Comparison of ENCODE assay signal across 25 mouse cellular contexts in genomic region chr4:16420824-16421223, GRCm38 (mm10).
"Had no signal": no experiment of that assay in that cellular context is flagged by ENCODE, and none has a peak within 500 bp of the region (broad histone marks: within the 10 kb centered on the region; RNA-seq: fewer than 3 reads in every experiment).

No protein-coding gene starts in this region.

- H3K27me3 ChIP-seq: heart, embryonic 12.5 days; hindbrain, embryonic 13.5 days; hindbrain, embryonic 15.5 days; kidney, embryonic 15.5 days; limb, embryonic 13.5 days; limb, embryonic 15.5 days; liver, embryonic 12.5 days had no signal

- H3K27ac ChIP-seq: gastrocnemius, adult 2 months; heart, embryonic 10.5 days; hindbrain, embryonic 13.5 days; hindbrain, embryonic 15.5 days; hindbrain, postnatal 0 days; kidney, embryonic 15.5 days; kidney, postnatal 0 days; limb, embryonic 13.5 days; limb, embryonic 15.5 days; liver, embryonic 12.5 days; liver, embryonic 14.5 days had no signal

- H3K9me3 ChIP-seq: heart, embryonic 10.5 days; heart, embryonic 12.5 days; hindbrain, embryonic 13.5 days; hindbrain, embryonic 15.5 days; kidney, embryonic 15.5 days; limb, embryonic 13.5 days; limb, embryonic 15.5 days; liver, embryonic 12.5 days had no signal

- DNase-seq: gastrocnemius, adult 2 months; gastrocnemius, postnatal 10 days; gastrocnemius, postnatal 25 days; heart, adult 18-20 months; heart, postnatal 10 days; heart, postnatal 4 days; kidney, adult 11 months; kidney, adult 2 months; kidney, adult 9 months; kidney, postnatal 14 days; kidney, postnatal 36 days; layer of hippocampus, adult 9-11 months; layer of hippocampus, postnatal 36 days; left cerebral cortex, postnatal 4 days had no signal

- H3K9ac ChIP-seq: heart, embryonic 12.5 days; hindbrain, embryonic 13.5 days; hindbrain, embryonic 15.5 days; kidney, embryonic 15.5 days; limb, embryonic 13.5 days; limb, embryonic 15.5 days; liver, embryonic 12.5 days; liver, embryonic 14.5 days had no signal

- H3K4me1 ChIP-seq: heart, embryonic 10.5 days; heart, embryonic 12.5 days; hindbrain, embryonic 13.5 days; hindbrain, embryonic 15.5 days; kidney, embryonic 15.5 days; limb, embryonic 13.5 days; limb, embryonic 15.5 days; liver, embryonic 12.5 days had no signal

- H3K36me3 ChIP-seq: heart, embryonic 10.5 days; heart, embryonic 12.5 days; hindbrain, embryonic 13.5 days; hindbrain, embryonic 15.5 days; kidney, embryonic 15.5 days; limb, embryonic 13.5 days; limb, embryonic 15.5 days; liver, embryonic 12.5 days had no signal

- H3K4me3 ChIP-seq: gastrocnemius, adult 2 months; heart, embryonic 10.5 days; heart, embryonic 12.5 days; hindbrain, embryonic 13.5 days; hindbrain, embryonic 15.5 days; kidney, embryonic 15.5 days; limb, embryonic 13.5 days; limb, embryonic 15.5 days; liver, embryonic 12.5 days had no signal
